Mouse (Mus musculus): ENCODE measurements around the gene Braf.

The Braf gene

DNA sequence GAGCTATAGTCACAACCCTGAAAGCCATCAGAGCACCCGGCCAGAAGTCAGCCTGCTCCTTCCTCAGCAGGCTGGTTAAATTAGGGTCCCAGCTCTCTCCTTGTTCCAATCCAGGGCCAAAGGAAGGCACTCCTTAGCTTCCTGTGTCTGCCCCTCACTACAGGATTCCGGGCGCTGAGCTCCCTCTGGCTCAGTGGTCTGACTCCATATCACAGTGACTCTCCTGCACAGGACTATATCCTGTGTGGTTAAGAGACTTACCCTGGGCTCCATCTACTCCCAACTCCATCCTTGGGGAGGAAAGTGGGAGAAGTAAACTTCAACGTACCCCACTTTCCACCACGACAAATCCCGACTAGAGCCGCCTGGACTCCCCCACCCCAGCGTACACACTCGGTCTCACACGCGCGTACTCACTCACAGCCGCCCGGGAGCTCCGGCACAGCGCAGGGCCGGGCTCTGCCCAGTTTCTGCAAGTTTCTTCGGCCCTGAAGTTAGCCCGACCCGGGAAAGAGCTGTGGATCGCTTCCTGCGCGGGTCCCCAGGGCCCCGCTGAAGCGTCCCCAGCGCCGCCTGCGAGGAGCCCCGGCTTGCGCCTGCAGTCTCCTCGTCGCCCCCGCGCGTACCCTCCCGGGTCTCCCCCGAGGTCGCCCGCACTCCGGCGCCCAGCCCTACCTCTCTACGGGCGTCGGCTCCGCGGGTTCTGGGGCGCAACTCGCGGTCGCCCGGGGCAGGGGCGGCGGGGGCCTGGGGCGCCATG, 168.2 kb downstream of the Braf start:
- DNase-seq (ENCODE audit: low spot score in 2 of 2) = no peak

DNA sequence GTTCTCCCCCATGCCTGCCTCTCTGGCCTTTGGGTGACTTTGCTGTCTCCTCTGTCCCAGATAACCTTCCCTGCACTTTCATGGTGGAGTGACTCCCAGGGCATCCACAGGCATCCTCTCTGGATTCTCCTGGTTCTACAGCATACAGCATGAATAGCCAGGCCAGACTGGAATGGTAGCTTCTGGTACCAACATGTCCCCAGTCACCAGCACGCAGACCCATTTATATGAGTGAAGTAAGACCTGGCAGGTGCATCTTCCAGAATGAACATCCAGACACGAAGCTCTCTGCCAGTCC, 169.7 kb downstream of the Braf start:
- DNase-seq (ENCODE audit: low spot score in 2 of 2) = no peak

DNA sequence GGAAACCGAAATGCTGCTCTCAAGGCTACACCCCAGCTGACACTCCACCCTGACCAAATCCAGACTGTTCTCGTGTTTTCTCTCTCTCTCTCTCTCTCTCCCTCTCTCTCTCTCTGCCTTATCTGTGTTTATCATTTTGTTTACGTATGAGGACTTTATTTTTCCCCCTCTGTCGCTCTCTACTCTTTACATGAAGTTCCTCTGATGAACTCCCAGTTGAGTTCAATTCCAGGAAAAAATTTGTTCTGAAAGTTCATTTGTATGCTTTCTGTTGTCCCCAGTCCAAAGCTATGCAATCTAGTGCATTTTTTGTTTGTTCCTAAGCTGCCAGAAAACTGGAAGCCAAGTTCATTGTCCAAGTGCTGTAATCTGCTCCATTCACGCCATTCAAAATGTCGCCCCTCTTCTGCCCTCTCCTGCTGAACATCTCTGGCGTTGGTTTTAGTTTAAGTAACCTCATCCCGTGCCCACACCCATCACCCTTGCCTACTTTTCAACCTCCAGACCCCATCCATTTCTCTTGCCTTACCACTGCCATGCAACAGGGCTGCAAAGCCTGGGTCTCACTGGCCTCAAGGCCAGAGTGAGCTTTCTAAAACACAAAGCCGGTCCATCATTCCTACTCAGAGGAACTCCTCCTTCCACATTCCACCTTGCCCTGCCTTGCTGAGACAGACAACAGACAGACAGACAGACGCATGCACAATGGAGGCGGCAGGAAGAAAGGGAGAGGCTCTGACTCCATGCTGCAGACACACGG, 170.2 kb downstream of the Braf start:
- no peak for DNase-seq (ENCODE audit: low spot score in 2 of 2)

Measured in left cerebral cortex, adult 9 months (tissue).